Mouse (Mus musculus) stomach, postnatal 0 days (tissue): ENCODE results near the gene Slco2b1.

Source experiments
- CTCF ChIP-seq: IDR thresholded peaks from 2 replicates; pipeline ENCODE4 v1.5.1; 2016; ENCODE audit warnings: antibody characterized with exemption, low read depth, mild to moderate bottlenecking, moderate library complexity
- EP300 ChIP-seq: optimal IDR thresholded peaks from 2 replicates; pipeline ENCODE3; 2016; ENCODE audit warnings: antibody characterized with exemption

GRCm38 (mm10) chr7:99693387-99693786 is 17.8 kb downstream of the Slco2b1 start:
- TF ChIP-seq CTCF (no peak), EP300 (no peak)
